Mouse (Mus musculus) adrenal gland, postnatal 10 days (tissue): ENCODE data around the gene Tmtc2. TPM values are rescaled to one million over a fixed set of nuclear protein-coding genes. Genes with fewer than 3 reads are reported as not detected.

Experiments
- DNase-seq: peaks from one replicate; pipeline ENCODE4 v3.0.0; 2021; ENCODE audit warnings: mixed read lengths
- total RNA-seq, 2 experiments: library from RNA; stranded (reverse); gene quantifications; 2 replicates each; pipeline ENCODE4 v1.2.3; 2021

The Tmtc2 gene
- total RNA-seq, 2 experiments from 2014 or later, result 8.7 to 9.7 TPM

DNA sequence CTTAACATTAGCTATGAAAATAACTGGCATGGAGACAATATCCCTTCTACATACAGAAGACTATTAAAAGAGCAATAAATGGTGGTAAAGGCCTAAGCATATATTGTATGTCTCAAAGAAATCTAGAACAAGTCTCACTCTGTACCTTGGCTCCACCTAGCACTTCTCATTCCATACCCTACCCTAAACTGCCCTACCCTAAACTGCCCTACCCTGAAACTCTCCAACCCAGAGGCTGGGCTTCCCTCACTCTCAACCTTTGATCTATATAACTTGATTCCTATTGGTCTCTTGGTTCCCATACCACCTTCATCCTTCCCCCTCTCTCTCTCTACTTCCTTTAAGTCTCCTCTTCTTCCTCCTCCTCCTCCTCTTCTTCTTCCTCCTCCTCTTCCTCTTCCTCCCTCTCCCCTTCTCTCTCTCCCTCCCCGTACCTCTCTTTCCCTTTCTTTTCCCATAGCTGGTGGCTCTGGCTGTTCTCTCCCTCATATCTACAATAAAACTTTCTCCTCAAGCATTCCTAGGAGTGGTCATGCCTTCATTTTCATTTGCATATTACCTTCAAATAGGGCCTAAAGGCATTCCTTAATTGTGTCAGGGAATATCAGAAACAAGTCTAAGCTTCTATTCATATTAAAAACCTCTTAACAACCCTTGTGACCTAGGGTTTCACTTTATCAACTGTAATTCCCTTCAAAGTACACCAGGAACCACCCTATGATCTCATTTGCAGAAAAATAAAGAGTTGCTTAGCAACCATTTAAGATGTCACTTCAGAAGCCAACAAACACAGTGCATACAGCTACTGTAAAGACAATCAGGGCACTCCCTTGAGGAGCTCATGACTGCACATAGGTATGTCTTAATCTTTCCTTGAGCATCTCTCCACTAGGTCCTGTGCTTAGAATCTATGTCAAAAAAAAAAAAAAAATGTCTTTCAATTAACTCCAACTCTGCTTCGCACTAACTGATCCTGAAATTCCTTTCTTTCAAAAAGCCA lies 29.9 kb downstream of the Tmtc2 start:
- no peak for DNase-seq

DNA sequence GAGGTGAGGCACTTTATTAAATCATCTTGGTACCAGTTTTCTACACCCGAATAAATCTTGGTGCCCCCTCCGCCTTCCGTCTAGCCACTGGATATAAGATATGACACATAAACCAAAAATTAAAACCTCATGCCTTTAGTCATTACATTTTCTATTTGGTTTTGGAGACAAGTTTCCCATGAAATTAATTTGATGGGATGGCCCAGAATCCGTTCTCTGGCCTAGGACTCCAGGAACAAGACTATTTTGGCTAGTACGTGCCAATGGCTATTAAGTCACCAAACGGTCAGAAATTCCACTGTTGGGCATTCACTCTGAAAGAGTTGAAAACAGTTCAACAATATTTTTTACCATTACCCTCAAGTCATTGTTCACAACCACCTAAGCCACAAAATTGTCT lies 32.2 kb downstream of the Tmtc2 start:
- DNase-seq, result no peak

DNA sequence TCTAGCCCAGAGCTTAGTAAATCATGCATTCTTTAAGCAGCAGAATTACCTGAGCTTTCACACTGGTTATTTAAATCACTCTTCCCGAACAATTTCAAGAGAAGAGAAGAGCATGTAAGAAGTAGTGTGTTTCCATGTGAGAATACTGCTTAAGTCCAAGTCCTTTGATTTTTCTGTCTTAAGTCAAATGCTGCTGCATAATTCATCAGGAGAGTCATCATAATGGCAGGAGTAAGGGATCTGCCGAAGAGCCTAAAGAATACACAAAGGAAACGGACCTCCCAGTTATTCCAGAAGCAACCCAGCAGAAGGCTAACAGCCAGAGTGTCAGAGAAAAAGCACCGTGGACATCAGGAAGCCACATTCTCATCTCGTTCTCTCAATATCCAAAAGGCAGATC lies 34.6 kb downstream of the Tmtc2 start:
- DNase-seq, result no peak

DNA sequence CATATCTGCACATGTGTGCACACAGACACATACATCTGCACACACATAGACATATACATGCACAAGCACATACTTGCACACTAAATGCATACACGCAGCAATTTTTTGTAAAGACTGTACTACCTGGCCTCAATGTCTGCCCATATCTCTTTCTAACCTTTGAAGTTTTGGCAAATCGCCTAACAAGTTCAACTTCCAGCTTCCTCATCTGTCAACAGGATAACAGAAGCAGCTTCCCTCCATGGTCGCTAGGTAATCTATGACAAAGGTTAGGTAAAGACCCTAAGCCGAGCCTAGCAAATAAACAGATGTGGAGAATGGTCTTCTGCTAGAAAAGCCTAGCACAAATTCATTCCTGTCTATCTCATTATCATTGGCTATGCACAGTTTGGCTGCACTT lies 37.3 kb downstream of the Tmtc2 start:
- DNase-seq, result no peak

DNA sequence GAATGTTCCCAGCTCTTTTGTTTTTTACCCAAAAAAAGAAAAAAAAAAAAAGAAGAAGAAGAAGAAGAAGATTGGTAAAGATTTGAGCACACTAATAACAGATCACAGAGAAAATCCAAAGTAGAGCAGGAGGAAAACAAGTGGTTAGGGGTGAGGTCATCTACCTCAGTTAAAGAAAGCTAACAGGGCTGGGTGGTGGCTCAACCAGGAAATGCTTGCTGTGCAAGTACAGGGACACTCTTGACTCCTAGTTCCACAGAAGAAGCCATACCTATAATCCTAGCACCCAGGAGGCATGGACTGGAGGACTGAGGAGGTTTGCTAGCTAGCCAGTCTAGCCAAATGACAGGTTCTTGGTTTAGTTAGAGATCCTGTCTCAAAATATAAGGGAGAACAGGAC lies 38.4 kb downstream of the Tmtc2 start:
- DNase-seq, result no peak

DNA sequence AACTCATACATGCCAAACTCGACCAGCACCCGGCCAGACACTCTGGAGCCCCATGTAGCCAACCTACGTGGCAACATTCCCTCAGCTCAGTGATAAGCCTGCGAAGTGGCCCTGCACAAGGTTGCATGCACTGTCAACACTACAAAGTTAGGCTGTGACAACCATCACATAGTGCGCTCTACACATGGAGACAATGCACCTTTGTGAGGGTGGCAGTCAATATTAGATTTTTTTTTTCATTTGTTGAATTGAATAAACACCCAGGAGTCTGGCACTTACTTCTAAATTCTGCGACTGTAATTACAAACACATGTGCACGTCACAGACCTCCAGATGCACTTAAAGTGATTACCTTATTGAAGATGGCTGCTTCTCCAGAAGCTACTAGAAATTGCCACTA lies 41.5 kb downstream of the Tmtc2 start:
- no peak for DNase-seq

DNA sequence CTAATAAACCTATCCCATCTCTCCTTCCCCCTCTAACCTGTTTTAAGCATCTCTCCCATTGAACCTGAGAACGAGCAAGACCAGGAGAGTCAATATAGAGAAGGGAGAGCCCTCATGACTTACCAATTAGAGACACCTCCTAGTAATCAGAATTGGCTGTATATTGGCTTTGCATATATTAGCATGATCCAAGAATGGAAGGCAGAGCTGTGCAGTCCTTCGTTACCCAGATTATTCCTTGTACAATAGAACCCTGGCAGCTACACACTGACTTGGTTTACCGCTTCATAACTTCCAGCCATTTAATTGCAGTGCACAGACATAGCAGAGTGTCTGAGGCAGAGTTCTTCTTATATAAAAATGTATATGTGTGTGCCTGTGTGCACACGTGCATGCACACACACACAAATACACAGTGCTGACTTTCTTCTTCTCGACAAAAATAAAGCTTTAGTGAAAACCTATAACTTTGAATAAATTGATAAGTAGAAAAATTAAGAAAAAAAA lies 42.2 kb downstream of the Tmtc2 start:
- DNase-seq, result no peak

DNA sequence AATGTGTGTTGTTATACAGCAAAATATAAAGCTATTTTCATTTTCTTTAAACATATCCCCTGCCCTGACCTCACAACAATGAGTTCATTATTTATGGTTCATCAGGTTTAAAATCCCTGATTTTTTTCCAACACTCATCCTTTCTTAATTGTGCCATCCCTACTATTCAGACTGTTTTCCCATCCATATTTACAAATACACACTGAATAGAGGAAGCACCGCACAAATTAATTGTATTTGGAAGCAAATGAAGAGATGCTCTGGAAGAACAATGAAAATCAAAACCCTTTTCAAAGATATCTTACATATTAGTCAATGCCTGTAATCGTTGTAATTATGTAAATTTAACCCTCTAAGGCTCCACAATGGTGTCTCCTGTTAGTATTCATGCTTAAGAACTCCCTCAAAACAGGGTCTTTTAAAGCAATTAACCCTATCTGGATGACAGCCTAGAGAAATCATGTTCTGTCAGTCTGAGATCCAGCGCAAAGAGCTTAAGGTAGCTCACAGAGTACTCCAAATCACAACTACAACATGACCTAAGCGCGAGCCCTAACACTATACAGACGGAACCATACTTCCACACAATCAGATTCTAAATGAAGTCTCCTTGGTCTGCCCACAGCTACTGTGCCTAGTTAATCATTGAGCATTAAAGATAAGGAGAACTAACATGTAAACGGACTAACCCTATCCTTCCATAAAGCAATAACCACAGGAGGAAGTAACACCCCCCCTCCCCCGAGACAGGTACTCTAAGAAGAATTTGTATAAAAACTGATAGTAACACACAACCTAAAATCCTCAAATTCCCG lies 43.0 kb downstream of the Tmtc2 start:
- DNase-seq, result no peak

DNA sequence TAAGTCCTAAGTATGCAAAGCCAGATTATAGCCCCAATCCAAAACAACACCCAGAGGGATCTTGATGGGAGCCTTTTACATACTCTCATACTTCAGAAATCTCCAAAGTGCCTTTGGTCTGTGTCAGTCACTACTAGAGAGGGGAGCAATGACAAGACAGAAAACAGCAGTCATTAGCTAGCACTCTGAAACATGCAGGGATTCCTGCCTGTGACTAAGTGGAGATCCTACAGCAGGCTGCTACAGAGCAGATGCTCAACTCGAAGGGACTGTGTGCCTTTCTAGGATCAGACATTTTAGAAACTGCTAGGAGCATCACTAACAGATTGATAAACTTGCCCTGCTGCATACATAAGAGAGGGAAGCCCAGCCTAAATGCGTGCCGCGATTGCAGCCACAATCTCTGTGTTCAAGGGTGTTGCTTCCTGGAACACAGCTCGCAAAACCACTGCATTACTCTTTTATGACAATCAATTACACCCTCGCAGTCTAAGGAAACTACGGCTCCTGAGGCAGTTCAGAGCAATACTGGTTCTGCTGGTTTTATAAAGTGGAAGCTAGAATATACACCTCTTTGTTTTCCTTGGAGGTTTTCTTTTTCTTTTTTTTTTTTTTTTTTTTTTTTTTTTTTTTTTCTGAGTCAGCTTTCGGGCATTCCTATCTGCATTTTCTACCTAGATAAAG lies 50.7 kb downstream of the Tmtc2 start:
- no peak for DNase-seq

DNA sequence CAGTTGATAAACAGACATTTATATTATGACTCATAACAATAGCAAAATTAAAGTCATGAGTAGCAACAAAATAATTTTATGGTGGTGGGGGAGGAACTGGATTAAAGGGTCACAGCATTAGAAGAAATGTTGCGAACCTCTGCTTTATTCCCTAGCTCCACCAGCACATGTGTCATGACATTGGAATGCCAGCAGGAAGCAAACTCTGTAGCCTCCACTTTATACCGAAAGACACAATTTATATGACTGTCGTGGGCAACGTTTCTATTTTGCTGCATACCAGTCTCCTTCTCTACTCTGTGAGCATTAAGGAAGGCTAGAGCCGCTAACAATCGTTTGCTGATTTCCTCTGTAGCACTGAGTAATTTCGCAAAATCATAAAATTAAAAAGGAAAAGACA lies 51.8 kb downstream of the Tmtc2 start:
- DNase-seq, result no peak

DNA sequence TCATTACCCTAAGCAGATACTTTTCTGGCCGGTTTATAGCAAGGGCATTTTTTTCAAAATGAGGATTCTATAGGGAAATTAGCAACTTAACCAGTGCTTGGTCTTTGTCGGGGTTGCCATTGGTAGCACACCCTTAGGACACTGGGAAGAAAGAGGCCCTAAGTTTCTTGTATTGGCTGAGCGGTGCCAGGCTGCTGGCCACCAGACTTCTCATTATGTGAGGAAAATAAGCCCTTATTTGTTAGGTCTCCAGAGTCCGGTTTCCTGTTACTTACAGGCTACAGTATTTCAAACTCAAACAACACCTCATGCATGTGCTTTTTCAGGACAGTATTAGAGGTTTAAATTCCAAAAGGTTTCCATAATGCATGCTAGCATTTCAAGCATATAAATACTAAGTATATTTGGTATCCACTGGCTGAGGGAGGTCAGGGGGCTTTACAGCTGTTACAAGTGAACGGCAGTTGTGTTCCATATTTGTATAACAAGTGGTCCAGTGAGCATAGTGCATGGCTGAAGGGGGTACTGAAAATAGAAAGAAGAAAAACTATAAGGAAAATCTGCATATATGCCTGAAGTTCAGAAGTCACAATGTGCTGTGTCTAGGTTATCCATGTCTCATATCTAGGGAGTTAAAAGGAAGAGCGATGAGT lies 55.0 kb downstream of the Tmtc2 start:
- no peak for DNase-seq

DNA sequence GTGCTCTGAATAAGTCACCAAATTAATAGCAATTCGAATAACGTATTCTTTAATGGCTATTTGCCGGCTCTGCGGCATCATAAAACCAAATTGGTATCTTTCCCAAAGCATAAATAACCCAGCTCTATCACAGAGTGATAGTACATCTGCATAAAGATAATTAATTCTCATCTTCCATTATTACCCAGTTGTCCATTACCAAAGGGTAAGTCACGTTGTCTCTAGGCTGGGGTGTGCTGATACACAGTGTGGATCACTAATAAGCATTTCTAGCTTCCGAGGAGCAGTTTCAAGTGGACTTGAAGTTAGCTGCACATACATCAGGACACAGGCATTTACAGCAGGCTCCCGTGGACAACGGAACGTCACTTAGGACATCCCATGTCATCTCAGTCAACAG lies 56.1 kb downstream of the Tmtc2 start:
- no peak for DNase-seq

DNA sequence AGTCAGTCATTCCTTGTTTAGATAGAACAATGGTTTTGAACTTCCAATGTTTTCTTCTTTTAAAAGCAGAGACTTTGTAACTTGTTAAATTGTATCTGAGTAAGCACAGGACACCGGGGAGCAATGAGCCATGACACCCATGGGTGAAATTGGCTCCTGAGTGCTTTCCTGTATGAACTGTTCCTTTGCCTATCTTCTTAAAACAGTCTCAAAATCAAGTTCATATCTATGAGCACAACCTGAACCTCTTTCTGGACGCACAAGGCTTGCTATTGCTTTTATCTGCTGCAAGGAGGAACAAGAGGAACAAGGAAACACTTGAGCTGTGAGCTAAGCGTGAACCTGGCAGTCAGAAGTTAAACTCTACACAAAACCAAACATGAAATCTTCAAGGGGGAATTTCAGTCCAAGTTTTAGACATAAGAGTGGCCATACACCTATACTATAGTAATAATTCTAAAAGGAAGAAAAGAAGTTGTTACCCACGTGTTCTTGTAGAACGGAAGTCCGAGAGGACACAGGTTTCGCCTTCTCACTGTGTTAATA lies 60.4 kb downstream of the Tmtc2 start:
- no peak for DNase-seq

DNA sequence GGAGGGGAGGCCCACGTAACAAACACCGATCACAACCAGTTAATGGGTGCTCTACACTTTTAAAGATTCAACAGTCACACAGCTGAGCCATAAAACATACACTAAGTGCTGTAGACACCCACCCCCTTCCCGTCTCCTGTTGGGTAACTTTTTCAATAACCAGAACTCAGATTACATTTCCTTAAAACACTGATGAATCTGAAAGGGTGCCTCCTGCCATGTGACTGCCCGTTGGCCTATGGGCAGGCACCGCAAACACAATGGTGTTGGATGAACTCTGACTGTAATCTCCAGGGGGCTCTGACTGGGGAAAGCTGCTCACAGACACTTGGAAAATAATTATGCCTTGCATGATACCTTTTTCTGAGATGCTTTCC lies 64.4 kb downstream of the Tmtc2 start:
- DNase-seq, result no peak

DNA sequence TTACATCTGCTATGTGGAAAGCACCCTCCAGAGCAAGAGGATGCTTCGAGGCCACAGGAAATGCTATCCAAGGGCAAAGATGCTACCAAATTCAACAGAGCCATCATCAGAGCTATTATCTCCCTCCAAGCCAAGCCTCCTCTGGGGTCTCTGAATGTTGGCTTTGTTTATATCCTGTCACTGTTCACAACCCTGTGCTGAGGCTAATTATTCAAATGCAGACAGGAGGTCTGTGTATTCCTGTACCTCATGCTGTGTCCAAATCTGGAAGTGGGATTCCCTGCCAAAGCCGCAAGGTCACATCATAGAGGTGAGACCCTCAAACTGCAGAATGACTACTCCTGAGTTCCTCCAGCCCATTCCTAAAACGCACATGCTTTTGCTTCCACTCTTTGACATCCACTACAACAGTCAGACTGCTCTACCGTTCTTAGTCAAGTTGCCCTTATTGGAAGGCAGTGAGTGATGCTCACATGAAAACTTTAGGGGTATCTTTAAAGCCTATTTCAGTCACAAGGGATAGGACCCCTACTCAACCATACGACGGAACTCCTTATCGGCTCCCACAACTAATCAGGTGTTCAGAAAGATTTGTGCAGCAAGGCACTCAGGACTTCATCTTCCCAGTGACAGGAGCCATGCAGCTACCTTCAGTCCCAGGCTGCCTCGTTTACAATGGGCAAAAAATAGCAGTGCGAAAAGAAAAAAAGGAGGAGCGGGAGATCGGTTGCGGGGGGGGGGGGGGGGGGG lies 64.9 kb downstream of the Tmtc2 start:
- no peak for DNase-seq

DNA sequence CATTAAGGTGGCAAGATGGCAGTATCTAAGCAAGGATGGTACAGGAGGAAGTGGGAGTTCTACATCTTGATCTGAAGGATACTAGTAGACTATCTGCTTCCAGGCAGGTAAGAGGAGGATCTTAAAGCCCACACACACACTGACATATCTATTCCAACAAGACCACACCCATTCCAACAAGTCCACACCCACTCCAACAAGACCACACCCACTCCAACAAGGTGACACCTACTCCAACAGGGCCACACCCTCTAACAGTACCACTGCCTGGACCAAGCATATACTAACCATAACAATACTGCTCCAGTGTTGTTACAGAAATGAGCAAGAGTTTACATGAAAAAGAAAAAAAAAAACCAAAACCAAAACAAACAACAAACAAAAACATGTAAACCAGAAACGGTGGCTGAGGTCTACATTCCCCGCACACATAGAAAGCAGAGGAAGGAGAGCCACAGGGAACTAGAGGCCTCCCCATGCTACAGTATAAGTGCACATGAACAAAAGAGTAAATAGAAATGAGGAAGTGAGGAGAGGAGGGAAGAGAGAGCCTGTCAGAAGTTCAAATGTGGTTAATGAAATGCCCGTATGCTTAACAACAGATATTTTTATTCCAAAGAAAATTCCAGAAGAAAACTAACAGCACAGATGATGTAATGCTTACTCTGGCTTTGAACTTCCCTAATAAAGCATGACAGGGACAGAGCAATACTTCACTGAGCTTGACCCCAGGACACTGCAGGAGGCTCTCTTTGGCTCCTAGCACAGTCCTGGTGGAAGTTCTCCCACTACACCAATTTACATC lies 66.1 kb downstream of the Tmtc2 start:
- DNase-seq, result no peak

DNA sequence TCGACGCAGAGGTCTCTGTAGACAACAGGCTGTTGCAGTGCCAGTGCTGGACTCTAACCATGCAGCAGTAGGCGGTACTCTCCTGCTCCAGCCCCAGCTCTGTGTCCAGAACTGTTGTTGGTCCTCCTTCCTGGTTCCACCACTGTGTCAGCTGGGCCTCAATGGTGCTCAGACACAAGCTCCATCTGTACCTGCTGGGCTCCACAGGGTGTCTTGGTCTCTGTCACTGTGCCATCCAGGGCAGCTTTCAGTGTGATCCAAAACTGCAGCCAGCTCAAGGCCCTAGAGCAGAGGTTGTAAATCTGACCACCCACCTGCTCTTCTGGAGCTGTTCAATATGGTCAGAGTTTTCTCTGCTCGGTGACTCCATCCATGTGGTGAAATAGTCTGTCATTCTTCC lies 68.2 kb downstream of the Tmtc2 start:
- no peak for DNase-seq

DNA sequence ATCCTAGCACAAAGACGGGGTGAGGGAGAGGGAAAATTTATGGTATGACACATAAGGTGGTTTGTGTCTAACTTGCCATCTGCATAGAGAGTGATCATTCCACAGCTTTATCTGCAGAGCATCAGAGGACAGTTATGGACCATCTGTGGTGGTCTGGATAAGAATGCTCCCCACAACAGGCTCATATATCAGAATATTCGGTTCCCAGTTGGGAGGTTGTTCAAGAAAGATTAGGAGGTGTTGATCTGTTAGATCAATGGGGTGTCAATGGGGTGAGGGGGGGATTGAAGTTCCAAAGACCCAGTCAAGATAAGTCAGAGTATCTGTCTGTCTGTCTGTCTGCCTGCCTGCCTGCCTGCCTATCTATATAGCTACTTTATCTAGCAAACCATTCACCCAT lies 69.8 kb downstream of the Tmtc2 start:
- DNase-seq, result no peak

DNA sequence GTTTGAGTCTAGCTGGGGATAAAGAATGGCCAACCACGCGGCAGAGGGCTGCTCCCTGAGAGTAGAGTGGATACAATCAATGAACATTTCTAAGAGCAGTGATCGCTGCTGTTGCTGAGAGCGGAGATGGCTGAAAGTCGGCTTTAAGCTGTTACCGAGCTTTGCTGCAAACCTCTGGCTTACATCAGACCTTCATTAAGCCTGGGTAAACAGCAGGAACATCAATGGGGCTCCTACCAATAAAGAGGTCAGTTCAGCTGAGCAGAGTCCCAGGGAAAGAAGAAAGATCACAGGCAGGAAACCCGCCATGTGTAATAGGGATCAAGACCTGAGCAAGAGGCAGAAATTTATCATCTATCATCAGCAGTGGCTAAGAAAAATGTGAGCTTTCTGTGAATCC lies 72.5 kb downstream of the Tmtc2 start:
- no peak for DNase-seq

DNA sequence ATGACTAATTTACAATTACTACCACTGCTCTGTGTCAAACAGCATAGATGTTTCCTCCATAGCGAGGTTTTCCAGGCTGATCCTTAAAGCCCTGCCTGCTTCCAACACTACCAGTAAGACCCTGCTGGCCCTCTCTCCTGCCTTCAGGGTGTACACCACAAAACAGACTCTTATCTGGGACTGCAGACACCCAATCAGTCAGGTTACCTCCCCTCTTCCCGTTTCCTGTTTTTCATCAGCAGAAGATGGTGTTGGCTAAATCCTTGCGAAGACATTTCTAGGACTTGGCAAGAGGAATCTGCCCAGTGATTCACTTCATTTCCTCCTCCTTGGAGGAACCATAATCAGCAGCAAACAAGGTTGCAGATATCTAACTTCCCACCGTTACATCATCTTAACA lies 73.8 kb downstream of the Tmtc2 start:
- no peak for DNase-seq
